Mouse (Mus musculus) hindbrain, postnatal 0 days (tissue): ENCODE measurements around the gene Marf1. TPM values are rescaled to one million over a fixed set of nuclear protein-coding genes. Genes with fewer than 3 reads are reported as not detected.
A peak's percentile ranks its signal among the peaks of the same experiment; 100 is the strongest.

ENCODE experiments used
- ATAC-seq: fragments of 200-750 bp; cut with Nextera tagmentation; 2 replicates; pipeline ENCODE4 v1.8.0; 2017; ENCODE audit warnings: mild to moderate bottlenecking, moderate TSS enrichment, moderate library complexity
- DNase-seq: peaks from one replicate; pipeline ENCODE4 v3.0.0-alpha.2; 2015; ENCODE audit warnings: low spot score
- H3K27ac ChIP-seq: fragments of 300-500 bp; sonication (generic); 2 replicates; pipeline ENCODE4 v1.5.1; 2014; ENCODE audit warnings: mild to moderate bottlenecking
- H3K27me3 ChIP-seq: fragments of 300-500 bp; sonication (generic); 2 replicates; pipeline ENCODE4 v1.6.1; 2014; ENCODE audit warnings: low read length, mixed read lengths; ENCODE audit not compliant: insufficient read depth
- H3K36me3 ChIP-seq: fragments of 300-500 bp; sonication (generic); 2 replicates; pipeline ENCODE4 v1.6.1; 2014; ENCODE audit warnings: low read length, mixed read lengths; ENCODE audit not compliant: insufficient read depth
- H3K4me1 ChIP-seq: fragments of 300-500 bp; sonication (generic); 2 replicates; pipeline ENCODE4 v1.6.1; 2014; ENCODE audit warnings: antibody characterized with exemption, low read length, mixed read lengths; ENCODE audit not compliant: insufficient read depth
- H3K4me2 ChIP-seq: fragments of 300-500 bp; sonication (generic); 2 replicates; pipeline ENCODE4 v1.6.1; 2014; ENCODE audit warnings: low read depth, mild to moderate bottlenecking, low read length, moderate library complexity, mixed read lengths
- H3K4me3 ChIP-seq: fragments of 300-500 bp; sonication (generic); 2 replicates; pipeline ENCODE4 v1.5.1; 2014; ENCODE audit warnings: low read length
- H3K9ac ChIP-seq: fragments of 300-500 bp; sonication (generic); replicated peaks from 2 replicates; pipeline ENCODE4 v1.6.1; 2014; ENCODE audit warnings: mild to moderate bottlenecking, low read length, moderate library complexity, mixed read lengths
- H3K9me3 ChIP-seq: fragments of 300-500 bp; sonication (generic); 2 replicates; pipeline ENCODE4 v1.6.1; 2016; ENCODE audit warnings: low read length, mixed read lengths
- CTCF ChIP-seq: IDR thresholded peaks from 2 replicates; pipeline ENCODE4 v1.5.1; 2016; ENCODE audit warnings: antibody characterized with exemption, control low read depth, low read depth
- WGBS: fragments of 180-500 bp; shearing (Covaris S2); extraction: QIAGEN DNeasy Blood & Tissue Kit; methylation state at CpG from one replicate; pipeline ENCODE4 v1.1.7; 2014; 5-methylcytosine and 5-hydroxymethylcytosine counted together
- polyA plus RNA-seq: library from polyadenylated mRNA; unstranded; fragments of >200 nt; fragmentation: Nextera tagmentation; extraction: Ambion mirVana; gene quantifications from 2 replicates; pipeline ENCODE4 v1.2.1, GENCODE M21; 2015
- total RNA-seq: library from RNA; depleted of rRNA; stranded (reverse); fragments of >200 nt; gene quantifications from 2 replicates; pipeline ENCODE4 v1.2.3, GENCODE M21; 2014

The Marf1 gene
- total and polyA plus RNA-seq, 2 experiments from 2014 or later: 8.0 to 22.8 TPM

GRCm38 (mm10) chr16:14139106-14139505 is 24.0 kb downstream of the Marf1 start:
- H3K9ac ChIP-seq: no peak overlapping the region
- no peaks in the 10 kb centered on the region for H3K4me1 ChIP-seq
- ATAC-seq: no peak
- H3K27ac ChIP-seq: no peak overlapping the region
- H3K27me3 ChIP-seq: no peaks in the 10 kb centered on the region
- TF ChIP-seq CTCF: no peak
- peaks cover 60% of the 10 kb centered on the region for H3K36me3 ChIP-seq
- H3K4me2 ChIP-seq: no peak overlapping the region
- no peak for DNase-seq
- no peak overlapping the region for H3K4me3 ChIP-seq
- no peaks in the 10 kb centered on the region for H3K9me3 ChIP-seq

GRCm38 (mm10) chr16:14137976-14138561 is 25.1 kb downstream of the Marf1 start:
- no peak for TF ChIP-seq CTCF

GRCm38 (mm10) chr16:14135014-14135413 is 28.1 kb downstream of the Marf1 start:
- DNase-seq: no peak
- Histone ChIP-seq H3K27ac (no peak overlapping the region), H3K27me3 (no peaks in the 10 kb centered on the region), H3K4me2 (no peak overlapping the region), H3K4me3 (no peak overlapping the region), H3K9me3 (no peaks in the 10 kb centered on the region), H3K36me3 (peaks cover 66% of the 10 kb centered on the region), H3K9ac (no peak overlapping the region), H3K4me1 (no peaks in the 10 kb centered on the region)
- TF ChIP-seq CTCF: no peak
- ATAC-seq: no peak
- 85% methylated on average over 2 of the region's 2 CpGs for WGBS

More at GRCm38 (mm10) chr16:14137976-14138561, 25.1 kb downstream of the Marf1 start:
- Histone ChIP-seq H3K4me1 (no peaks in the 10 kb centered on the region), H3K27ac (no peak overlapping the region), H3K9me3 (no peaks in the 10 kb centered on the region), H3K9ac (no peak overlapping the region), H3K4me2 (no peak overlapping the region), H3K4me3 (no peak overlapping the region), H3K36me3 (peaks cover 66% of the 10 kb centered on the region), H3K27me3 (no peaks in the 10 kb centered on the region)
- DNase-seq (no peak), ATAC-seq (no peak)
- WGBS: 53% methylated on average over 1 of the region's 1 CpGs

- peaks cover 67% of the 10 kb centered on the region for H3K36me3 ChIP-seq
Observed at GRCm38 (mm10) chr16:14131838-14132237, 31.3 kb downstream of the Marf1 start.

GRCm38 (mm10) chr16:14131376-14131775 is 31.8 kb downstream of the Marf1 start:
- Histone ChIP-seq H3K36me3 (peaks cover 63% of the 10 kb centered on the region), H3K4me1 (no peaks in the 10 kb centered on the region), H3K9ac (no peak overlapping the region), H3K27ac (no peak overlapping the region), H3K4me3 (no peak overlapping the region), H3K4me2 (no peak overlapping the region), H3K9me3 (no peaks in the 10 kb centered on the region), H3K27me3 (no peaks in the 10 kb centered on the region)
- ATAC-seq (no peak), DNase-seq (peak; percentile 8)
- TF ChIP-seq CTCF: peak; percentile 43
- 79% methylated on average over 3 of the region's 3 CpGs for WGBS

More at GRCm38 (mm10) chr16:14131838-14132237, 31.3 kb downstream of the Marf1 start:
- no peak overlapping the region for H3K4me3 ChIP-seq
- no peak for ATAC-seq
- no peaks in the 10 kb centered on the region for H3K9me3 ChIP-seq
- H3K4me1 ChIP-seq: no peaks in the 10 kb centered on the region
- no peak overlapping the region for H3K9ac ChIP-seq
- no peaks in the 10 kb centered on the region for H3K27me3 ChIP-seq
- no peak for TF ChIP-seq CTCF
- WGBS: 83% methylated on average over 5 of the region's 5 CpGs
- H3K4me2 ChIP-seq: no peak overlapping the region
- no peak overlapping the region for H3K27ac ChIP-seq
- no peak for DNase-seq

GRCm38 (mm10) chr16:14130796-14131195 is 32.4 kb downstream of the Marf1 start:
- H3K4me3 ChIP-seq: no peak overlapping the region
- H3K4me1 ChIP-seq: no peaks in the 10 kb centered on the region
- H3K9me3 ChIP-seq: no peaks in the 10 kb centered on the region
- no peak for TF ChIP-seq CTCF
- no peak for ATAC-seq
- peaks cover 59% of the 10 kb centered on the region for H3K36me3 ChIP-seq
- no peak for DNase-seq
- no peak overlapping the region for H3K27ac ChIP-seq
- WGBS: 89% methylated on average over 7 of the region's 7 CpGs
- no peaks in the 10 kb centered on the region for H3K27me3 ChIP-seq
- H3K9ac ChIP-seq: no peak overlapping the region
- H3K4me2 ChIP-seq: no peak overlapping the region

- TF ChIP-seq CTCF: no peak
- DNase-seq: no peak
- Histone ChIP-seq H3K27ac (no peak overlapping the region), H3K4me2 (no peak overlapping the region), H3K4me1 (no peaks in the 10 kb centered on the region), H3K9ac (no peak overlapping the region), H3K36me3 (peaks cover 62% of the 10 kb centered on the region), H3K9me3 (no peaks in the 10 kb centered on the region), H3K4me3 (no peak overlapping the region), H3K27me3 (no peaks in the 10 kb centered on the region)
- no peak for ATAC-seq
Observed at GRCm38 (mm10) chr16:14128977-14129376, 34.2 kb downstream of the Marf1 start.
